Mouse (Mus musculus): ENCODE measurements around the gene Clec9a.

DNA sequence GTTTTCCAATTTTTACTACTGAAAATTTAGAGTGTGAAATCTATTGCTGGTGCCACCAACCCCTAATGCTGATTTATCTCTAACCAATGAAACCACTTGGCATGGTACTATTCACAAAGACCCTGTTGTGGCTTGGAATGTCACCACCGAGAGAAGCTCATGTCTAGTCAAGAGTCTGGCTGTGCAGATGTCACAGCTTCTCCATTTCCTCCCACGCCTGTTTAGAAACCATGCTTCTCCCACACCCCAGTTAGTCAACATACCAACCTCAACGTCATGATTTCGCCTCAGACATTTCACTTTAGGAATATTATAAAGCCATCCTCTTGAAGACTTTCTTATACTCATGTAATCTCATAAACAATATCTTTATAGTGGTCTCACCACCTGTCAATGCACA lies 18.6 kb downstream of the Clec9a start:
- no peak for TF ChIP-seq CTCF (IDR thresholded peaks at IDR 0.05; ENCODE audit: borderline replicate concordance, insufficient read depth, low read length)
- TF ChIP-seq POLR2A (IDR thresholded peaks at IDR 0.05; ENCODE audit: low read depth, low read length) = no peak
